Mouse (Mus musculus) liver, embryonic 16.5 days (tissue): ENCODE results near the gene Sec14l1. TPM values are rescaled to one million over a fixed set of nuclear protein-coding genes. Genes with fewer than 3 reads are reported as not detected.
"Not testable (repeated sequence)": the region's sequence is repeated elsewhere in the genome, so short reads cannot be mapped to it uniquely, and the experiment has no call there.

Experiments
- ATAC-seq: fragments of 200-750 bp; cut with Nextera tagmentation; 2 replicates; pipeline ENCODE4 v1.8.0; 2017; ENCODE audit warnings: low read depth, mild to moderate bottlenecking, moderate number of reproducible peaks, moderate library complexity
- H3K27ac ChIP-seq: fragments of 300-500 bp; sonication (generic); 2 replicates; pipeline ENCODE4 v1.5.1; 2014; ENCODE audit warnings: mild to moderate bottlenecking, low read length
- H3K27me3 ChIP-seq: fragments of 300-500 bp; sonication (generic); 2 replicates; pipeline ENCODE4 v1.6.1; 2014; ENCODE audit warnings: low read depth, low read length, mixed read lengths; ENCODE audit not compliant: control insufficient read depth, insufficient read depth
- H3K36me3 ChIP-seq: fragments of 300-500 bp; sonication (generic); 2 replicates; pipeline ENCODE4 v1.6.1; 2014; ENCODE audit warnings: mild to moderate bottlenecking; ENCODE audit not compliant: control insufficient read depth, insufficient read depth
- H3K4me1 ChIP-seq: fragments of 300-500 bp; sonication (generic); 2 replicates; pipeline ENCODE4 v1.6.1; 2014; ENCODE audit warnings: low read depth, low read length, mixed read lengths; ENCODE audit not compliant: control insufficient read depth
- H3K4me2 ChIP-seq: fragments of 300-500 bp; sonication (generic); 2 replicates; pipeline ENCODE4 v1.6.1; 2014; ENCODE audit warnings: low read depth, low read length, mixed read lengths
- H3K4me3 ChIP-seq: fragments of 300-500 bp; sonication (generic); 2 replicates; pipeline ENCODE4 v1.5.1; 2014; ENCODE audit warnings: low read depth, mild to moderate bottlenecking, low read length
- H3K9ac ChIP-seq: fragments of 300-500 bp; sonication (generic); 2 replicates; pipeline ENCODE4 v1.6.1; 2014; ENCODE audit warnings: low read depth, low read length
- H3K9me3 ChIP-seq: fragments of 300-500 bp; sonication (generic); replicated peaks from 2 replicates; pipeline ENCODE4 v1.6.1; 2016; ENCODE audit warnings: low read length; ENCODE audit not compliant: control insufficient read depth
- WGBS: fragments of 180-500 bp; shearing (Covaris S2); extraction: QIAGEN DNeasy Blood & Tissue Kit; methylation state at CpG from one replicate; pipeline ENCODE4 v1.1.7; 2014; ENCODE audit not compliant: insufficient replicate concordance; 5-methylcytosine and 5-hydroxymethylcytosine counted together
- polyA plus RNA-seq: library from polyadenylated mRNA; unstranded; fragments of >200 nt; fragmentation: Nextera tagmentation; extraction: Ambion mirVana; gene quantifications from 2 replicates; pipeline ENCODE4 v1.2.1, GENCODE M21; 2015

The Sec14l1 gene
- polyA plus RNA-seq: 18.4 and 19.3 TPM in 2 replicates

DNA sequence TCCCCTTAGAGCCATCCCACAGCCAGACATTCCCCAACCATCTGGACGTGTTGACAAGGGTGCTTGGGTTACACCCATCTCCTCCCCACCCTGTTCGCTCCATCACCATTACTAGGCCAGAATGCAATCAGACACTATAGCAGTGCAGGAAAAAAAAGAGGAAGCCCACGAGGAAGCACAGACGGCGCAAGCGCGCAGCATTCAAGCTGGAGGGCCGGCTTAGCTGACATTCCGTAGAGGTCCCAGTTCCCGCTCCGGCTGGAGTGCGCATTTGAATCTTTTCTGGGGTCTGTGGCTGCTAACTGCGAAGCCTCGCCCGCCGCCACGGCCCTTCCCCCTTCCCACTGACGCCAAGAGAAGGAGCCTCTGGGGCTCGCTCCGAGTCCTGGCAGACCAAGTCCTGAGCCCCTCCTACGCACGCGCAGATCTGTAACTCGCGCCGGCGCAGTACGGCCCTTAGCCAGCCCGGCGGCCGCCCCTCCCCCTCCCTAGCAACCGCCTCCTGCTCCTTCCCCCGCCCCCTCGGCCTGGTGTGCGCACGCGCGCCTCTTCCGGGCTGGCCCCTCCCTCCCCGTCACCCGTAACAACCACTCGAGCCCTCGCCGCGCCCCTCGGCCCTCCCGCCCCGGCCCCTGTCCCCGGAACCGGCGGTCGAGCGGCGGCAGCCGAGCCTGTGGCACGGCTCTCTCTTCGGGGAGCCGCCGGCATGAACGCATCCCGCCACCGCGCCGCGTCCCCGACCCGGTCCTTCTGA lies at the start of gene Sec14l1:
TSS of gene Sec14l1 (plus strand) at position 577 of the 754 bp plus-strand sequence.
- Histone ChIP-seq H3K27me3 (no peaks in the 10 kb centered on the region), H3K4me1 (peaks cover 49% of the 10 kb centered on the region), H3K9ac (peak within 1 kb of the TSS; percentile 92), H3K9me3 (no peaks in the 10 kb centered on the region), H3K4me2 (peak within 1 kb of the TSS; percentile 95), H3K4me3 (peak within 1 kb of the TSS; percentile 83), H3K36me3 (peaks cover 9% of the 10 kb centered on the region), H3K27ac (peak within 1 kb of the TSS; percentile 100)
- peak; percentile 92 for ATAC-seq
- under 1% methylated on average over 54 of the region's 67 CpGs for WGBS

DNA sequence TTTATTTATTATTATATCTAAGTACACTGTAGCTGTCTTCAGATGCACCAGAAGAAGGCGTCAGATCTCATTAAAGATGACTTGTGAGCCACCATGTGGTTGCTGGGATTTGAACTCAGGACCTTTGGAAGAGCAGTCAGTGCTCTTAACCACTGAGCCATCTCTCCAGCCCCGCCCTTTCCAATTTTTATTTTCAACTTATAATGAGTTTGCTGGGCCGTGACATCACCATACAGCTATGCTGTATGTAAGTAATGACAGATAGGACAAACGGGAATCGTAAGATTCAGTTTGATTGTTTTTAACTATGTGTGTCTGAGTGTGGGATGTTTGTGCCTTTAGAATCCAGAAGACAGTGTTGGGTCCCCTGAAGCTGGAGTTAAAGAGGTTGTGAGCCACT lies 49.4 kb upstream of the Sec14l1 start:
- H3K4me3 ChIP-seq, H3K27ac ChIP-seq, H3K36me3 ChIP-seq, H3K27me3 ChIP-seq, ATAC-seq, H3K9ac ChIP-seq, H3K9me3 ChIP-seq, H3K4me2 ChIP-seq, H3K4me1 ChIP-seq: not testable (repeated sequence)
- 60% methylated on average over 5 of the region's 5 CpGs for WGBS

GRCm38 (mm10) chr11:117066738-117067137 lies 48.2 kb upstream of the Sec14l1 start:
- 57% methylated on average over 5 of the region's 5 CpGs for WGBS
- Histone ChIP-seq H3K9me3 (no peaks in the 10 kb centered on the region), H3K27ac (no peak overlapping the region), H3K4me1 (no peaks in the 10 kb centered on the region), H3K36me3 (no peaks in the 10 kb centered on the region), H3K4me2 (no peak overlapping the region), H3K9ac (no peak overlapping the region), H3K27me3 (no peaks in the 10 kb centered on the region), H3K4me3 (no peak overlapping the region)
- no peak for ATAC-seq

GRCm38 (mm10) chr11:117068332-117068731 lies 46.6 kb upstream of the Sec14l1 start:
- H3K27me3 ChIP-seq: no peaks in the 10 kb centered on the region
- H3K4me3 ChIP-seq: no peak overlapping the region
- H3K9me3 ChIP-seq: no peaks in the 10 kb centered on the region
- H3K36me3 ChIP-seq: no peaks in the 10 kb centered on the region
- H3K27ac ChIP-seq: no peak overlapping the region
- no peak overlapping the region for H3K9ac ChIP-seq
- H3K4me2 ChIP-seq: no peak overlapping the region
- no peaks in the 10 kb centered on the region; the same call in 1 of the 2 replicates for H3K4me1 ChIP-seq
- whole genome bisulfite sequencing: 64% methylated on average over 1 of the region's 1 CpGs
- no peak for ATAC-seq

- Histone ChIP-seq H3K27me3 (no peaks in the 10 kb centered on the region), H3K9ac (no peak overlapping the region), H3K4me3 (no peak overlapping the region), H3K4me1 (no peaks in the 10 kb centered on the region; the same call in 1 of the 2 replicates), H3K4me2 (no peak overlapping the region), H3K27ac (no peak overlapping the region), H3K36me3 (no peaks in the 10 kb centered on the region), H3K9me3 (no peaks in the 10 kb centered on the region)
- no peak for ATAC-seq
- 62% methylated on average over 3 of the region's 3 CpGs for WGBS
Observed at GRCm38 (mm10) chr11:117069027-117069426, 45.9 kb upstream of the Sec14l1 start.

GRCm38 (mm10) chr11:117070711-117071110 lies 44.3 kb upstream of the Sec14l1 start:
- Histone ChIP-seq H3K4me1 (no peaks in the 10 kb centered on the region; the same call in 1 of the 2 replicates), H3K9ac (no peak overlapping the region), H3K36me3 (no peaks in the 10 kb centered on the region), H3K9me3 (no peaks in the 10 kb centered on the region), H3K27ac (no peak overlapping the region), H3K4me2 (no peak overlapping the region), H3K4me3 (no peak overlapping the region), H3K27me3 (no peaks in the 10 kb centered on the region)
- no peak for ATAC-seq
- 67% methylated on average over 7 of the region's 7 CpGs for WGBS

DNA sequence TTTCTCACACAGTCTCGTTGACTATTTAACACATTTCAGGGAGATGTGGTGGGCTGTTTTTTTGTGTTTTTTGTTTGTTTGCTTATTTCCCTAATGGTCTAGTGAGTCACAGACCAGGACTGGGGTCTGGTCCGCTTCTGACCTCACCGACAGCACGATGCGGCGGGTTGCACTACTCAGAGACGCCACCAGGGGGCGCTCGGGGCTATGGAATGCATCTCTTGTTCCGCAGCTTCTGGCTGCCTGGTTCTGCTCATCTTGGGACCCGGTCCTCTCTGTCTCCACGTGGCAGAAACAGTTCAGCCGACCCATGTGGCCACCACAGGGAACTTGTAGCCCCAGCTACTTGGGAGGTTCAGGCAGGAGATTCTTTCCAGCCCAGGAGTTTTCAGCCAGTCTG lies 42.8 kb upstream of the Sec14l1 start:
- H3K4me2 ChIP-seq: 0 out of 2 replicates have a peak overlapping the region, but pooled peaks have one; percentile 17
- no peak overlapping the region for H3K4me3 ChIP-seq
- no peaks in the 10 kb centered on the region for H3K27me3 ChIP-seq
- H3K9me3 ChIP-seq: no peaks in the 10 kb centered on the region
- no peaks in the 10 kb centered on the region for H3K36me3 ChIP-seq
- no peak overlapping the region for H3K9ac ChIP-seq
- under 1% methylated on average over 13 of the region's 13 CpGs for WGBS
- no peak overlapping the region for H3K27ac ChIP-seq
- H3K4me1 ChIP-seq: peaks cover 8% of the 10 kb centered on the region
- ATAC-seq: peak; percentile 16; the same call in 1 of the 2 replicates

GRCm38 (mm10) chr11:117073426-117073825 lies 41.5 kb upstream of the Sec14l1 start:
- no peaks in the 10 kb centered on the region for H3K27me3 ChIP-seq
- ATAC-seq: no peak
- H3K36me3 ChIP-seq: peaks cover 4% of the 10 kb centered on the region; the same call in 1 of the 2 replicates
- peaks cover 20% of the 10 kb centered on the region for H3K4me1 ChIP-seq
- H3K4me2 ChIP-seq: no peak overlapping the region
- no peak overlapping the region for H3K4me3 ChIP-seq
- 79% methylated on average over 9 of the region's 9 CpGs for WGBS
- no peak overlapping the region for H3K27ac ChIP-seq
- H3K9me3 ChIP-seq: no peaks in the 10 kb centered on the region
- H3K9ac ChIP-seq: no peak overlapping the region

DNA sequence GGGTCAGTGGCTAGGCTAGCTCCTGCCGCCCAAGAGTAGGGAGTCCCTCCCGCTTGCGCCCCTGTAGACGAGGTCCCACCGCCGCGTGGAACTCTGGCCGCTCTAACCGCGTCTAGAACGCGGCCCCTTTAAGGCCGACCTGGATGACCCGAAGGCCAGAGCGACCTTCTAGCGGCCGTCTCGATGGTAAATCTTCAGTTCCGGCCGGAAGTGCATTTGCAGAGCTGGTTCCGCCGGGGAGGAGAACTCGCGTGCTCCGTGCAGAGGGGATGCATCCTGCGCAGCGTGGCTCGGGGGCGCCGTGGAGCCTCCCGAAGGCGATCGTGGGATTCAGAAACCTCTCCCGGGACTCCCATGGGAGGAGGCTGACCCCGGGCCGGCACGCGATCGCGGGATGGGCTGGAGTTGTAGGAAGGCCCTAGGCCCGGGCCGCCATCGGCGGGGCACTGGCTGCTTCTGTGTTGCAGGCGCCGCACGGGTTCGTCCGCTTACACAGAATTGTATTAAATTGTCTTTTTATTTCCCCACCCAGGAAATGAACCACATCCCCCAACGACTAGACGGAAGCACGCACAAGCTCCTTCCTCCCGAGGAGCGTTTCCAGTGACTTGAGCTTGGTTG lies 38.3 kb upstream of the Sec14l1 start:
- no peaks in the 10 kb centered on the region for H3K27me3 ChIP-seq
- under 1% methylated on average over 54 of the region's 54 CpGs for WGBS
- peaks cover 12% of the 10 kb centered on the region for H3K36me3 ChIP-seq
- peak overlapping the region; percentile 71 for H3K4me3 ChIP-seq
- peak overlapping the region; percentile 93 for H3K4me2 ChIP-seq
- ATAC-seq: peak; percentile 74
- H3K27ac ChIP-seq: no peak overlapping the region; the same call in 1 of the 2 replicates
- H3K4me1 ChIP-seq: peaks cover 34% of the 10 kb centered on the region
- H3K9ac ChIP-seq: peak overlapping the region; percentile 70
- H3K9me3 ChIP-seq: no peaks in the 10 kb centered on the region
